Mouse (Mus musculus): Measurements from ENCODE around the gene Lss.

Lss gene

GRCm38 (mm10) chr10:76561972-76562371, 30.6 kb downstream of the Lss start, which contains the start of gene Spatc1l:
Gene Spatc1l, plus strand, starts transcription at chr10:76562272.
- in situ Hi-C loops (cut with MboI; ENCODE audit: low sequenced_read_pairs): no loop called here

- in situ Hi-C loops (cut with MboI; ENCODE audit: low sequenced_read_pairs): no loop called here
These were observed 38.8 kb downstream of the Lss start for GRCm38 (mm10) chr10:76569996-76570685.

- in situ Hi-C loops (cut with MboI; ENCODE audit: low sequenced_read_pairs): no loop called here
These were observed 39.7 kb downstream of the Lss start for GRCm38 (mm10) chr10:76571070-76571469.

GRCm38 (mm10) chr10:76572151-76572550, 40.8 kb downstream of the Lss start:
- in situ Hi-C loops (cut with MboI; ENCODE audit: low sequenced_read_pairs): no loop called here

- in situ Hi-C loops (cut with MboI; ENCODE audit: low sequenced_read_pairs): no loop called here
These were observed 44.0 kb downstream of the Lss start, which contains the start of gene Ftcd for GRCm38 (mm10) chr10:76575374-76575773. Gene Ftcd, plus strand, starts transcription at chr10:76575648.

- in situ Hi-C loops (cut with MboI; ENCODE audit: low sequenced_read_pairs): no loop called here
These were observed 45.5 kb downstream of the Lss start for GRCm38 (mm10) chr10:76576920-76577319.

GRCm38 (mm10) chr10:76584138-76584537, 52.8 kb downstream of the Lss start:
- in situ Hi-C loops (cut with MboI; ENCODE audit: low sequenced_read_pairs): no loop called here

- in situ Hi-C loops (cut with MboI; ENCODE audit: low sequenced_read_pairs): no loop called here
These were observed 54.8 kb downstream of the Lss start for GRCm38 (mm10) chr10:76586190-76586589.

- in situ Hi-C loops (cut with MboI; ENCODE audit: low sequenced_read_pairs): no loop called here
These were observed 58.8 kb downstream of the Lss start for GRCm38 (mm10) chr10:76590197-76590596.

- in situ Hi-C loops (cut with MboI; ENCODE audit: low sequenced_read_pairs): no loop called here
These were observed 65.0 kb downstream of the Lss start for GRCm38 (mm10) chr10:76596338-76596737.

GRCm38 (mm10) chr10:76602690-76603089, 71.3 kb downstream of the Lss start:
- in situ Hi-C loops (cut with MboI; ENCODE audit: low sequenced_read_pairs): no loop called here
